Mouse (Mus musculus) megakaryocyte-erythroid progenitor cell, adult 5-6 weeks (primary cell): ENCODE data around the gene Lrp1. TPM values are rescaled to one million over a fixed set of nuclear protein-coding genes. Genes with fewer than 3 reads are reported as not detected.
A peak's percentile ranks its signal among the peaks of the same experiment; 100 is the strongest.
"Not testable (repeated sequence)": the region's sequence is repeated elsewhere in the genome, so short reads cannot be mapped to it uniquely, and the experiment has no call there.

ENCODE experiments used
- ATAC-seq: replicated peaks from 2 replicates; pipeline ENCODE4 v1.8.0; 2016; ENCODE audit warnings: mild to moderate bottlenecking, inconsistent platforms; ENCODE audit not compliant: severe bottlenecking, poor library complexity, low FRiP score, low TSS enrichment
- total RNA-seq, 2 experiments: library from RNA; stranded (forward) in 1 of 2; stranded (reverse) in 1 of 2; fragments of 200-1000, 215-1000 nt in 1 of 2; fragments of >200 nt in 1 of 2; fragmentation: Nextera tagmentation in 1 of 2; gene quantifications; 2 replicates each; pipeline ENCODE4 v1.2.3; 2014 to 2017

The Lrp1 gene
- 0.26 TPM in 1 of 2 replicates, not detected in the other for total RNA-seq (2014; fragmentation: Nextera tagmentation)
- total RNA-seq (2017), result 0.04 TPM in 1 of 2 replicates, not detected in the other

GRCm38 (mm10) chr10:127620406-127621190 is at the start of gene Lrp1:
Lrp1 (minus strand) TSS chr10:127621148.
- ATAC-seq, result no peak

- ATAC-seq, result no peak
These were observed 49.2 kb upstream of the Lrp1 start for GRCm38 (mm10) chr10:127670185-127670584.

GRCm38 (mm10) chr10:127669170-127669569 is 48.2 kb upstream of the Lrp1 start:
- ATAC-seq, result no peak

GRCm38 (mm10) chr10:127668093-127669050 is 47.4 kb upstream of the Lrp1 start, which contains the start of gene Nab2:
Nab2 (minus strand) TSS chr10:127668568.
- 0 out of 2 replicates have a peak, but pooled peaks have one; percentile 9 for ATAC-seq

DNA sequence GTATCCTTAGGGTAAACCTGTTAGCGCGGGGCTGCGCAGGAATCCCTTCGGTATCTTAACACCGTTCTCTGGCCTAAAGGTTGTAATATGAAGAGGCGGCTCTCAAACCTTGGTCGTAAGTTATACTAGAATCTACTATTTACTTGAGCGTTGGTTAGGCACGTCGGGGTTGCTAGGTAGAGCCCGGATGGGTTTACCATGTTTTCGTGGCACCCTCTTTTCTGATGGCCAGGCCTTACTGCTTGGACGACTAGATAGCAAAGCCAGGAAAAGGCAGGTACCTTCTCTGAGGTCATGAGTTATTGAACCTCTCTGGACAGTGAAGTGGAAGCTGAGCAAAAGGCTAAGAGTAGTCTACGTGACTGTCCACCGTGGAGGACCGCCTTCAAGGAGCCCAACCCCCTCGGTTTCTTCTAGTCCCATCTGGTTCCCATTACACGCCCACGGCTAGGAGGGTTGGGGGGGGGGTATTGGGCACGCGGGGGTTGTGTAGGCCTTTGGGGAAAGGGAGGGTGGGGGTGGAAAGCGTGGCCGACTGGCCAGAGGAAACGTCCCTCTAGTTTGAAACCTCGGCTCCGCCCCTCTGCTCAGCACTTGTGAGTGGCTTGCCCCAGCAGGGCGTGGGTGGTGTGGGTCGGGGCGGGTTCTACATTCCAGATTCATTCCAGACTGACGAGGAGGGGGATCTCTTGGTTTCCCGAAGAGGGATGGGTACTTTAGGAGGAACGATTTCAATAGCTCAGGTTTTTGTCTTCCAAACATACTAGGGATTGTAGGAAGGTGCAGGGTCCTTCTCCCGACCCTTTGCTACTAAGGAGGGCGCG is 46.5 kb upstream of the Lrp1 start:
- no peak for ATAC-seq

- ATAC-seq, result no peak
These were observed 45.7 kb upstream of the Lrp1 start, which contains the start of gene Nemp1 for GRCm38 (mm10) chr10:127666501-127667268. Nemp1 (plus strand) TSS chr10:127666901.

- no peak for ATAC-seq
These were observed 44.6 kb upstream of the Lrp1 start for GRCm38 (mm10) chr10:127665366-127666181.

GRCm38 (mm10) chr10:127664891-127665290 is 43.9 kb upstream of the Lrp1 start:
- no peak for ATAC-seq

- no peak for ATAC-seq
These were observed 43.2 kb upstream of the Lrp1 start for GRCm38 (mm10) chr10:127664166-127664565.

- no peak for ATAC-seq
These were observed 42.6 kb upstream of the Lrp1 start for GRCm38 (mm10) chr10:127663590-127663989.

DNA sequence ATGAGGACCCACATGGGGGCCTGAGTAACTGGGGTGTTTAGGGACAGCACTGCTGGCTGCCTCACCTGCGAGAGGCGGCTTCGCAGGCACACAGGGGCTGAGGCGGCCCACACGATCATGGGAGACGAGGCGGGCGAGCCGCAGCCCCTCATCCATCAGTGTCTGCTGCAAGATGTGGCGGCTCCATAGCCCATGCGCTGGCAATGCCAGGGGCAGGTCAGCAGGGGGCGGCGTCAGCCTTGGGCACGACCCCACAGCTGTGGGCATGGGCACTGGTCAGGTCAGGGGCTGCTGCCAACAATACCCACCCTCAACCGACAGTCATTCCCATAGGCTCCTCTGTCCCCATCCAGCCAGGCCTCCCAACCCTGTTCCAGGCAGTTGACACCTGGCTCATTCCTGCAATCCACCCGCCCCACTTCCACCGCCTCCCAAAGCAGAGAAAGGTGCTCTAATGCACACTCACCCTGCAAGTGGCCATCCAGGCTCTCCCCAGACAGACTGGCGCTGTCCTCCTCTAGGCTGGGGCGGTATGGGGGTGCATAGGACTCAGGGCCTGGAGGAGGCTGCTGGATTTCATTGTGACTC is 41.8 kb upstream of the Lrp1 start:
- ATAC-seq, result peak; percentile 12; the same call in 1 of the 2 replicates

GRCm38 (mm10) chr10:127661915-127662663 is 41.1 kb upstream of the Lrp1 start:
- ATAC-seq, result peak; percentile 46

- ATAC-seq, result no peak
These were observed 40.5 kb upstream of the Lrp1 start for GRCm38 (mm10) chr10:127661291-127661914.

GRCm38 (mm10) chr10:127659551-127659950 is 38.6 kb upstream of the Lrp1 start:
- ATAC-seq, result no peak

GRCm38 (mm10) chr10:127658076-127658475 is 37.1 kb upstream of the Lrp1 start:
- no peak for ATAC-seq

- not testable (repeated sequence) for ATAC-seq
These were observed 36.7 kb upstream of the Lrp1 start for GRCm38 (mm10) chr10:127657617-127658016.
